Mouse (Mus musculus): ENCODE data around the gene Maea. TPM values are rescaled to one million over a fixed set of nuclear protein-coding genes. Genes with fewer than 3 reads are reported as not detected.
"Not testable (repeated sequence)": the region's sequence is repeated elsewhere in the genome, so short reads cannot be mapped to it uniquely, and the experiment has no call there.

Maea gene
- polyA plus RNA-seq, 1 experiment from 2014 or later, result 117 TPM

DNA sequence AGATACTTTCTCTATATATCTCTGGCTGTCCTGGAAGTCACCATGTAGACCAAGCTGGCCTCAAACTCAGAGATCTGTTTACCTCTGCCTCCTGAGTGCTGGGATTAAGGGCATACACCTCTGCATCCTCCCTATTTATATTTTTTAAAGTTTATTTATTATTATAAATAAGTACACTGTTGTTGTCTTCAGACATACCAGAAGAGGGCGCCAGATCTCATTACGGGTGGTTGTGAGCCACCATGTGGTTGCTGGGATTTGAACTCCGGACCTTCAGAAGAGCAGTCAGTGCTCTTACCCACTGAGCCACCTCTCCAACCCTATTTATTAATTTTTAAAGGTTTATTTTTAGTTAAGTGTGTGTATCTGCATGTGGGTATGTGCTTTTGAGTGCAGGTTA is 6.9 kb downstream of the Maea start:
- H3K4me3 ChIP-seq (replicated peaks); H3K27me3 ChIP-seq (replicated peaks); H3K4me1 ChIP-seq; H3K4me2 ChIP-seq; H3K9ac ChIP-seq; H3K27ac ChIP-seq; H3K36me3 ChIP-seq; H3K9me3 ChIP-seq; ATAC-seq (ENCODE audit: insufficient read depth, low FRiP score, low read depth): not testable (repeated sequence)
- 72% methylated on average over 3 of the region's 3 CpGs for WGBS

DNA sequence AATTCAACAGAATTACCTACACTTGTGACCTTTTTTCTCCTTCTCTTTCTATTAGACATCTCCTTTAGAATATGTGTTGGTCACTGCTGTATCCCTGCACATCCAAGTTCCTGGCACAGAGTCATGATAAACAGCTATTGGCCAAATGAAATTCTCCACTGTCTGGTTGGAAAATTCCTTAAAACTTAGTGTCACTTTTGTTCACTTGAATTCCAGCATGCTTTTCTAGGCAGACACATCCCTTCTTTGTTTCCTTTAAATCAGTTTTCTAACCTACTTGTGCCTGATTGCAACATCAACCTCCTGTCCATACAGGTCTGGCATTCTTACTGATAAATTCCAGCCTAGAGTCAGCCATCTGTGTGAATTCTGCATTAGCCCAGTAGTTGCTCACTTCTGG is 7.5 kb downstream of the Maea start:
- H3K27ac ChIP-seq, result no peak overlapping the region
- 0 out of 2 replicates have a peak, but pooled peaks cover 5% of the 10 kb centered on the region for H3K36me3 ChIP-seq
- H3K4me2 ChIP-seq, result no peak overlapping the region
- no peak for ATAC-seq (ENCODE audit: insufficient read depth, low FRiP score, low read depth)
- H3K9me3 ChIP-seq, result no peaks in the 10 kb centered on the region
- H3K9ac ChIP-seq, result no peak overlapping the region
- H3K4me1 ChIP-seq, result 0 out of 2 replicates have a peak, but pooled peaks cover 3% of the 10 kb centered on the region
- no peak overlapping the region for H3K4me3 ChIP-seq (replicated peaks)
- H3K27me3 ChIP-seq (replicated peaks), result no peaks in the 10 kb centered on the region

DNA sequence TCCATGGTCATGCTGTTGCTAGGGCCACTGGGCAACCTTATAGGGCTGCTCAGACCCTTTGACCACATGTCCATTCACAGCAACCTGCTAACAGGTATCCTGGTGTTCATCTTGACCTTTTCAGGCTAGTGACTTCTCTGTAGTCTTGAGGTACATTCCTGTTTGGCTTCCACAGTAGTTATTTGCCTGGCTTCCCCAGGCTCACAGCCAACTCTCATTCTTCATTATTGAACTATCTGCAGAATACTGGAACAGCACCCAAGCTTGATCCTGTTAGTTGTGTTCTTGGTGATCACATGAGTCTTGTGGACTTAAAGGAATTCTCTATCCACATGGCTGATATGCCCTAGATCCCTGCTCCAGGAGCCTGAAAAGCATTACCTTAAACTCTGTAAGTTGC is 8.3 kb downstream of the Maea start:
- H3K4me1 ChIP-seq, result 0 out of 2 replicates have a peak, but pooled peaks cover 3% of the 10 kb centered on the region
- no peaks in the 10 kb centered on the region for H3K27me3 ChIP-seq (replicated peaks)
- no peaks in the 10 kb centered on the region for H3K9me3 ChIP-seq
- ATAC-seq (ENCODE audit: insufficient read depth, low FRiP score, low read depth), result no peak
- no peak overlapping the region for H3K4me3 ChIP-seq (replicated peaks)
- no peak overlapping the region for H3K27ac ChIP-seq
- no peak overlapping the region for H3K4me2 ChIP-seq
- no peaks in the 10 kb centered on the region for H3K36me3 ChIP-seq
- no peak overlapping the region for H3K9ac ChIP-seq

DNA sequence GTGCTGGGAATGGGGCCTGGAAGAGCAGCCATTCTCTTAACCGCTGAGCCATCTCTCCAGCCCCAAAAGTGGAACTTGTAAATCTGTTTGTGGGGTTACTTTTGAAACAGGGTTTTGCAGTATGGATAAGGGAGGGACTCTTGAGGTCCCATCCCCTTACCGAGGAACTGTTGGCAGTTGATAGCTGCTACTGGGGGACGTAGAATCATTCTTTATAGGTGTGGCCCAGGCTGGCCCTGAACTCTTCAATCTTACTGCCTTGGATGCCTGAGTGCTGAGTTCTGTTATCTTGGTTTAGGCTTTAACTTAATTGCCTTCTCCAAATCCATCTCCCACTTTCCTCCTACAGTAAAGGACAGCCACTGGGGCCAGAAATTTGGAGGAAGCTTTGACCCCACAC is 8.8 kb downstream of the Maea start:
- WGBS, result 77% methylated on average over 3 of the region's 3 CpGs
- Histone ChIP-seq H3K4me3 (replicated peaks) (no peak overlapping the region), H3K9me3 (no peaks in the 10 kb centered on the region), H3K27me3 (replicated peaks) (no peaks in the 10 kb centered on the region), H3K4me1 (0 out of 2 replicates have a peak, but pooled peaks cover 3% of the 10 kb centered on the region), H3K4me2 (no peak overlapping the region), H3K36me3 (no peaks in the 10 kb centered on the region), H3K27ac (no peak overlapping the region), H3K9ac (no peak overlapping the region)
- ATAC-seq (ENCODE audit: insufficient read depth, low FRiP score, low read depth), result no peak

DNA sequence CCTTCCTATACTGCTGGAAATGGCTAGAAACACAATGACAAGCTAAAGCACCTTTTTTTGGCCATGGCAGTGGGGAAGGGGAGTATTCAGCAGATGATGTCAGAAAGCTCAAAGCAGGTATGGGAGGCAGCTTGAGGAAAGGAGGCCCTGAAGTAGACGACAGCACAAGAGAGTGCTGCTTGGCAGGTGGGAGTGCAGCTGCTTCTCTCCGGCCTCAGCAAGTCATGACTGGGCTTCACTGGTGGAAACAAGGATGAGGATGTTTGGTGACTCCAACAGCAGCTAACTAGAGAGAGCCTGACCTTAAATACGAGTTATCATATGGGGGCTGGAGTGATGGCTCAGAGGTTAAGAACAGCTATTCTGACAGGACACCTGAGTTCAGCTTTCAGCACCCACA is 12.3 kb downstream of the Maea start:
- no peak for ATAC-seq (ENCODE audit: insufficient read depth, low FRiP score, low read depth)
- Histone ChIP-seq H3K36me3 (no peaks in the 10 kb centered on the region), H3K4me3 (replicated peaks) (no peak overlapping the region), H3K27me3 (replicated peaks) (no peaks in the 10 kb centered on the region), H3K4me2 (no peak overlapping the region), H3K9ac (no peak overlapping the region), H3K27ac (no peak overlapping the region), H3K4me1 (0 out of 2 replicates have a peak, but pooled peaks cover 3% of the 10 kb centered on the region), H3K9me3 (no peaks in the 10 kb centered on the region)
- WGBS, result 67% methylated on average over 3 of the region's 3 CpGs

DNA sequence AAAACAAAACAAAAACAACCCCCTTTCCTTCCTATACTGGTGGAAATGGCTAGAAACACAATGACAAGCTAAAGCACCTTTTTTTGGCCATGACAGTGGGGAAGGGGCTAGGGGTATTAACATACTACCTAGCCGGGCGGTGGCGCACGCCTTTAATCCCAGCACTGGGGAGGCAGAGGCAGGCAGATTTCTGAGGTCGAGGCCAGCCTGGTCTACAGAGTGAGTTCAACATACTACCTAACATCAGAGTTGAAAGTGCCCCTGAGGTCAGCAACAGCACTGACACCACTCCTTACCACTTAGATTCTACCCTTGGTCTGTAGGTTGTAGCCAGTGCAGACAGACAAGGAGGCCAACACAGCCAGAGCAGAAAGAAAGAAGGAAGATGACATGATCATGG is 13.9 kb downstream of the Maea start:
- Histone ChIP-seq H3K27me3 (replicated peaks) (no peaks in the 10 kb centered on the region), H3K9ac (no peak overlapping the region), H3K27ac (no peak overlapping the region), H3K36me3 (no peaks in the 10 kb centered on the region), H3K4me3 (replicated peaks) (no peak overlapping the region), H3K9me3 (no peaks in the 10 kb centered on the region), H3K4me1 (0 out of 2 replicates have a peak, but pooled peaks cover 3% of the 10 kb centered on the region), H3K4me2 (no peak overlapping the region)
- ATAC-seq (ENCODE audit: insufficient read depth, low FRiP score, low read depth), result no peak
- 97% methylated on average over 5 of the region's 5 CpGs for WGBS

DNA sequence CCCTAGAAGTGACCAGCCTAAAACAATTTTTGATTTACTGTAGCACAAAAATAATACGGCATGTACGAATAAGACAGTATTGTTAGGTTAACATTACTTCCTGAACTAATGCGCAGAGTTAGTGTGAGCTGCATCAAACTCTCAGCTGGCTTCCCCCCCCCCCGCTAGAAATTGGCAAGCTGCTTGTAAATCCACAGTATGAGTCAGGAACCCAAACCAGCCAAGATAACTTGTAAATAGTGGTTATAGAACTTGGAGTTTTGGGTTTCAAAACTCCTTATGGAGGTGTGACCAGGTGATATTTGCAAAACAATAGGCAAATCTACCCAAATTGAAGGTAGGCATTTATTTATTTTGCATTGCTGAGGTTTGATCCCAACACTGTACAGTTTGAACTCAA is 14.4 kb downstream of the Maea start:
- no peak overlapping the region for H3K4me3 ChIP-seq (replicated peaks)
- no peaks in the 10 kb centered on the region for H3K27me3 ChIP-seq (replicated peaks)
- no peak for ATAC-seq (ENCODE audit: insufficient read depth, low FRiP score, low read depth)
- 0 out of 2 replicates have a peak, but pooled peaks cover 3% of the 10 kb centered on the region for H3K4me1 ChIP-seq
- H3K9ac ChIP-seq, result no peak overlapping the region
- no peaks in the 10 kb centered on the region for H3K9me3 ChIP-seq
- WGBS, result 69% methylated on average over 4 of the region's 4 CpGs
- no peak overlapping the region for H3K4me2 ChIP-seq
- H3K27ac ChIP-seq, result no peak overlapping the region
- H3K36me3 ChIP-seq, result no peaks in the 10 kb centered on the region

GRCm38 (mm10) chr5:33351556-33352272 is 16.4 kb downstream of the Maea start:
- ATAC-seq (ENCODE audit: insufficient read depth, low FRiP score, low read depth), result no peak
- 72% methylated on average over 3 of the region's 3 CpGs for WGBS
- Histone ChIP-seq H3K27me3 (replicated peaks) (no peaks in the 10 kb centered on the region), H3K4me1 (0 out of 2 replicates have a peak, but pooled peaks cover 3% of the 10 kb centered on the region), H3K9me3 (no peaks in the 10 kb centered on the region), H3K36me3 (no peaks in the 10 kb centered on the region), H3K4me3 (replicated peaks) (no peak overlapping the region), H3K9ac (no peak overlapping the region), H3K4me2 (0 out of 2 replicates have a peak overlapping the region, but pooled peaks have one; percentile 2), H3K27ac (no peak overlapping the region)

DNA sequence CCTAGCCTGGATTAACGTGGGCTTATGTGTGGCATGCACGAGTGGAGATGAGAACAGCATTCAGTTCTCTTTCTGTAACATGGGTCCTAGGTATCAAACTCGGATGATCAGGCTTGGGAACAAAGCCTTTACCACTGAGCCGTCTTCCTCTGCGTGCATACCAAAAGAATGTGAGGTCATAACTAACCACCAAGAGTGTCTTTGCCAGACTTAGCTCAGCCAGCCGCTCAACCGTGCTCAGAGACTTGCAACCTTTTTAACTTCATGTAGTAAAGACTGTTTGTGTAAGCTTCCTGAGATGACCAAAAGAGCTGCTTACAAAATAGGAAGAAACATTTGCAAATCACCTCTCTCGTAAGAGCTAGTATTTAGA is 16.9 kb downstream of the Maea start:
- no peak overlapping the region for H3K4me3 ChIP-seq (replicated peaks)
- H3K27ac ChIP-seq, result no peak overlapping the region
- no peaks in the 10 kb centered on the region for H3K9me3 ChIP-seq
- 0 out of 2 replicates have a peak overlapping the region, but pooled peaks have one; percentile 2 for H3K4me2 ChIP-seq
- H3K36me3 ChIP-seq, result no peaks in the 10 kb centered on the region
- H3K4me1 ChIP-seq, result 0 out of 2 replicates have a peak, but pooled peaks cover 3% of the 10 kb centered on the region
- WGBS, result 73% methylated on average over 8 of the region's 8 CpGs
- no peak overlapping the region for H3K9ac ChIP-seq
- ATAC-seq (ENCODE audit: insufficient read depth, low FRiP score, low read depth), result no peak
- no peaks in the 10 kb centered on the region for H3K27me3 ChIP-seq (replicated peaks)

DNA sequence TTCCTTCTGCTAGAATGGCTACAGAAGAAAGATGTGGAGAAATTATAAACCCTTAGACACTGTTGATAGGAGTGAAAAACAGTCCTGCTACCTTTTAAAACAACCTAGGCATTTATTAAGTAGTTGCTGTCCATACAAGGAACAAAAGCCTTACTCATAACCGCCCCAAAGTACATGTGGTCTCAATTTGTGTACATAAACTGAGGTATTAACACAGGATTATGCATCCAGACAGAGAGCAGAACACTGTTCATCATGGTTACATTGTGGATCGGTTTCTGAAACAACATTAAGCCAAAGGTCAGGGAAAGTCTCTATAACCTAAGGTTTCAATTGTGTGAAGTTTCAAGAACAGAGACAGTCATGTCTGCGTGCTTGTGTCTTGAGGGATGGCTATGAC is 17.7 kb downstream of the Maea start:
- no peaks in the 10 kb centered on the region for H3K27me3 ChIP-seq (replicated peaks)
- WGBS, result 60% methylated on average over 3 of the region's 3 CpGs
- no peak overlapping the region for H3K27ac ChIP-seq
- H3K9me3 ChIP-seq, result no peaks in the 10 kb centered on the region
- no peak overlapping the region for H3K4me3 ChIP-seq (replicated peaks)
- H3K4me1 ChIP-seq, result no peaks in the 10 kb centered on the region
- ATAC-seq (ENCODE audit: insufficient read depth, low FRiP score, low read depth), result no peak
- H3K9ac ChIP-seq, result no peak overlapping the region
- H3K4me2 ChIP-seq, result no peak overlapping the region
- no peaks in the 10 kb centered on the region for H3K36me3 ChIP-seq

DNA sequence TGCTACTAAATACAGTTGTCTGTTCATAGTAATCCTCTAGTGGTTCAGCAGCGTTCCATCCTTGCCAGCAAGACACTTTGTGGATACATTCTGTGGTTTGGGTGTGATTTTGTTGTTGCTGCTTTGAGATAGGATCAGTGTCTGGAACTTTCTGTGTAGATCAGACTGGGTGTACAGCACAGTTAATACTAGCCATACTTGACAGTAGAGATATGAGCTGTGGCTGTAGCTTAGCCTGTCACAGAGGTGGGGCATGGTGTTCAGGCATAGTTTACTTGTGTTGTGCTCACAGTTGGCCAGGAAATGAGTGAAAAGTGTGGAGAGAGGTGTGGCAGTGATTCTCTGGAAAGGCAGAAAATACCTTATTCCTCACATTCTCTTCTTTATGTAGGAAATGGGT is 22.2 kb downstream of the Maea start:
- no peak overlapping the region for H3K9ac ChIP-seq
- H3K36me3 ChIP-seq, result peaks cover 6% of the 10 kb centered on the region
- no peak overlapping the region for H3K27ac ChIP-seq
- no peaks in the 10 kb centered on the region for H3K9me3 ChIP-seq
- no peaks in the 10 kb centered on the region for H3K4me1 ChIP-seq
- H3K27me3 ChIP-seq (replicated peaks), result no peaks in the 10 kb centered on the region
- no peak for ATAC-seq (ENCODE audit: insufficient read depth, low FRiP score, low read depth)
- no peak overlapping the region for H3K4me3 ChIP-seq (replicated peaks)
- 95% methylated on average over 1 of the region's 1 CpGs for WGBS
- H3K4me2 ChIP-seq, result no peak overlapping the region

DNA sequence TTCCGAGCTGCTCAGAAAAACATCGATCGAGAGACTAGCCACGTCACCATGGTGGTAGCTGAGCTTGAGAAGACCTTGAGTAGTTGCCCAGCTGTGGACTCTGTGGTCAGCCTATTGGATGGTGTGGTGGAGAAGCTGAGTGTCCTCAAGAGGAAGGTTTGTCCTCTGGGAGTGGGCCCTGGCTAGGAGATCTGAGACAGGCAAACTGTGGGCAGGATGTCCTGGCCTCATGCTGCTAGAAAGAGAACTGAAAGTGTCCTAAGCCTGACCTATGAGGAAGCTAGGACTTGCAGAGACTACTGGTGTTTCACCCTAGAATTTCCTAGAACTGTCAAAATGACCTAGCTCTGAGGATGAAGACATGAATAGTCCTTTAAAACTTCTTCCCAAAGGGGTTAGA is 23.2 kb downstream of the Maea start:
- Histone ChIP-seq H3K27ac (no peak overlapping the region), H3K4me3 (replicated peaks) (no peak overlapping the region), H3K9ac (no peak overlapping the region), H3K9me3 (no peaks in the 10 kb centered on the region), H3K4me1 (no peaks in the 10 kb centered on the region), H3K27me3 (replicated peaks) (no peaks in the 10 kb centered on the region), H3K36me3 (peaks cover 12% of the 10 kb centered on the region), H3K4me2 (no peak overlapping the region)
- WGBS, result 84% methylated on average over 4 of the region's 4 CpGs
- no peak for ATAC-seq (ENCODE audit: insufficient read depth, low FRiP score, low read depth)

- no peak overlapping the region for H3K9ac ChIP-seq
- 93% methylated on average over 5 of the region's 5 CpGs for WGBS
- H3K4me3 ChIP-seq (replicated peaks), result no peak overlapping the region
- no peaks in the 10 kb centered on the region for H3K27me3 ChIP-seq (replicated peaks)
- H3K4me1 ChIP-seq, result no peaks in the 10 kb centered on the region
- no peaks in the 10 kb centered on the region for H3K9me3 ChIP-seq
- H3K4me2 ChIP-seq, result no peak overlapping the region
- no peak overlapping the region for H3K27ac ChIP-seq
- peaks cover 47% of the 10 kb centered on the region for H3K36me3 ChIP-seq
- ATAC-seq (ENCODE audit: insufficient read depth, low FRiP score, low read depth), result no peak
Observed at GRCm38 (mm10) chr5:33363263-33363662, 28.0 kb downstream of the Maea start.
